Mouse (Mus musculus) yolk sac, embryonic 10.5 days (tissue): Measurements from ENCODE around the gene Inhbc.

Experiments used
- DNase-seq: peaks from one replicate; pipeline ENCODE4 v3.0.0-alpha.2; 2017; ENCODE audit warnings: low spot score

Gene Inhbc

DNA sequence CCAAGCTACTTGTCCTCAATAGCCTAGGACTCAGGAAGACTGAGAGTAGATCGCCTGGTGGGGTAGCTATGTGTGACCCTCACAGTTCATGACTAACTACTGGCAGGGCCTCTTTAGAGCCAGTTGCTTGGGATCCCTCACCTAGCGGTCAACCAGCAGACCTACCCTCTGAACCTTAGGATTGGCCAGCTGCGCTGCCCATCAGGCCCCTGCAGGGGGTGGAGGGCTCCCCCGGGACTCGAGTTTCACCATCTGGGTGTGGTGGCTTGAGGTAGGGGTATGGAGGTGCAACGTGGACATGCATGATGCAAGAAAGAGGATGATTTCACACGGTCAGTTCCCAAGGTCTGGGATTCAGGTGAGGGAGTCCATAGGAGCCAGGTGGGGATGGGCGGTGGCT is 18.5 kb downstream of the Inhbc start:
- DNase-seq = no peak

- no peak for DNase-seq
These were observed 19.0 kb downstream of the Inhbc start for GRCm38 (mm10) chr10:127351285-127351595.

- peak; percentile 79 for DNase-seq
These were observed 19.5 kb downstream of the Inhbc start for GRCm38 (mm10) chr10:127350594-127351284.

- DNase-seq = no peak
These were observed 20.4 kb downstream of the Inhbc start for GRCm38 (mm10) chr10:127349810-127350209.

DNA sequence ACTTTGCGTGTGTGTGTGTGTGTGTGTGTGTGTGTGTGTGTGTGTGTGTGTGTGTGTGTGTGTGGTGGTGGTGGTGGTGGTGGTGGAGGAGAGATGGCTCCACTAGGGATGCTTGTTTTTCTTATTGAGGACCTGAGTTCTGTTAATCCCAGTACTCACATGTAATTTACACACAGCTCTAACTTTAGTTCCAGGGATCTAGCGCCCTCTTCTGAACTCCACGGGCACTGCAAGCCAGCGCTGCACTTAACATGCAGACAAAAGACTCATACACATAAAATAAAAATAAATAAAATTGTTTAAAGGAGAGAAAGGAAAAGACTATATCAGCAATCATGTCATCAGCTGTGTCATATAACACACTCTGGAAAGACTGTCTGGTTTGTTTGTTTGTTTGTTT is 21.3 kb downstream of the Inhbc start:
- DNase-seq = no peak

DNA sequence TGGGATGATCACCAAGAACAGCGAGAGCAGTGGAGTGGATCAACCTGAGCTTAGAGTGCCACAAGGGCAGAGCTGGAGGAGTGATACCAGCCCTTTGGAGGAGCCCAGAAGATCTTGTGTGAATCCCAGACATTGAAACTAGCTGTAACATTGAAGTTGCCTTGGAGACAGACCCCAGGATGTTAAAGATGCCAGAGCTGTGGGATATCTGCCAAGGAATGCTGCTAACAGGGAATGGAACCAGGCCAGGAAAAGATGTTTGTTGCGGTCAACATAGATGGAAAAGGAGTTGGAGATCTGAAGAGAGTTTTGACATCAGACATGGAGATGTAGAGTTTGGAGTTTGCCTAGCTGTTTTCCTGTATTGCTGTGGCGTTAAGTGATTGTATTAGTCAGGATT is 24.1 kb downstream of the Inhbc start:
- DNase-seq = no peak

GRCm38 (mm10) chr10:127343029-127343428 is 27.2 kb downstream of the Inhbc start:
- no peak for DNase-seq

- peak; percentile 76 for DNase-seq
These were observed 28.2 kb downstream of the Inhbc start, which contains the start of gene Gli1 for GRCm38 (mm10) chr10:127341891-127342639. Gli1 (minus strand) TSS chr10:127341974.

DNA sequence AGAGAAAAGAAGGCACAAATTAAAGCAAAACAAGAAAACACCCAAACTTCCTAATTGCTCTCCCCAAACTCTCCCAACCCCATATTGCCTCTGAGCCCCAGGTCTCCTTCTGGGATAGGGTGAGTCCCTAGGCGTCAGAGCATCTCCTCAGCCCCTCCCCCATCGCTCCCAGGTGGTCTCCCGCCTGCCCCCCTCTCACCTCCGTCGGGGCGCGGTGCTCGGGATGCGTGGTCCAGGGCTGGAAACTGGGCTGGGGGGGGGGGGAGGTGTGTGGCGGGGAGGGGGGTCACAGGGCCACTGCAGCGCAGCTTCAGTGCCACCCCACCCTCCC is 28.9 kb downstream of the Inhbc start:
- no peak for DNase-seq

DNA sequence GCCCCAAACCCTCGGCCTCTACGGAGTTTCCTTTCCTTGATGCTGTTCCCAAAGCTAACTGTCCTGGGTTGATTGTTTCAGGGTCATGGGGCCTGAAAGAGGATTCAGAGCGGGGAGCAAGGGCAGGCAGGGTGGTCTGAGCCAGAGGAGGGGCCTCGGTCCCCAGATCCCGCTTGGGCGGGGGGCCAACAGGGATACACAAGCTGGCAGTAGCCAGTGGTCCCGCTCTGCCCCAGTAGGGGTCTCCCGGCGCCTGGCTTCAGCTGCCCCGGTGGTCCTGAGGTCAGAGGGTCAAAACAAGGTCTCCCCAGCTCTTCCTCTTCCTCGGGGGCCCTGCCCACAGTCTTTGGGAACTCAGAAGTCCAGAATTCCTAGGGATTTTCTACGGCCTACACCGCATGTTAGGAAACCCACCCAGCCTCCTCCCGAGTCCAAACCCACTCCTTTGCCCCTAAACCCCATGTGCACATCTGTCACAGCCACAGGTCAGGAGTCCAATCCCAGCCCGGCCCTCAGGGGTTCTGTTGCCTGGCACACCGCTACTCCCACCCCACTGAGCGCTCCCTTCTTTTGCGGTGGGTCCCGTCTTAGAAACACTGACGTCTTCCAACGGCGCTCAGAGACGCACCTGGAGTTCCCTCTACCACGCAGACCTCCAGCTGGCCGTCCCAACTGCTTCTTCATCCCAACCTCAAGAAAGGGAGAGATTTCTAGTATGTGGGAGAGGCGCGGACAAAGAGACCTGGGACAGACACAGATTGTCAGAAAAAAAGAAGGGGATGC is 29.5 kb downstream of the Inhbc start:
- DNase-seq = peak; percentile 50

DNA sequence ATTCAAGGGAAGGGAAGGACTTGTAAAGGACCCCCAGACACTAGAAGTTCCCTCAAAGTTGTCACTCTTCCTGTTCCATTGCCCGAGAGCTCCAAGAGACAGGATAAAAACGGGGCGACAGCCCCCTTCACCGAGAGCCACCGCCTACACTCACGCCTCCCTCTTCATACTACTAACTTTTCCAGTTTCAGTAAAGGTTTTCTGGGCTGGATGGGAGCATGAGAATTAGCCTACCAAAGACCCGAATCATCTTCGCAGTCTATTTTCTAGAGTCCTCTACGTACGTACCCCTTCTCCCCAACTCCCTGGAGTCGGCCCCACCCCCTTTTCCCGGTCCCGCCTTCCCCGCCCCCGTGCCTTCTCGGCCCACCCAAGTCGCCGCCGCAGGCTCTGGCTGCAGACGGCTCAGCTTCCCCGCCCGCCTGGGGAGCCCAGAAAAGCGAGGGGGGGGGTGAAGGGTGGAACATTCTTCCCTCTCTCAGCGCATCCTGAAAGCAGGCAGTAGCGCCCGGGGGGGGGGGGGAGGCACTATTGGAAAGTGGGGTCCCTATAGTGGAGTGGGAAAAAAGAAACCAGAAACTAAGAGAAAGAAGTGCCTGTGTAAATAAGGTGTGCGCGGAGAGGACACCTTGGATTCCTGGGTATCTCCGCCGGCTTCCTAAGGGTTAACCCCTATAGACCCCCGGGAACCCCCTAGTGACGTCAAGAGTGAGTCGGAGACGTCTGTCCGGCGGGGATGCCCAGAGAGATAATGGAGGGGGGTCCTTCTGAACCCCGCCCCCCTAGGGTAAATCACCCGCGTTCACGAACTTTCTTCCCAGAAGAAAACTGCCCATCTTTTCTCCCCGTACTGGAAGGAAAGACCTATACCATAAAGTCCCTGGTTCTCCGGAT is 30.3 kb downstream of the Inhbc start:
- peak; percentile 80 for DNase-seq

DNA sequence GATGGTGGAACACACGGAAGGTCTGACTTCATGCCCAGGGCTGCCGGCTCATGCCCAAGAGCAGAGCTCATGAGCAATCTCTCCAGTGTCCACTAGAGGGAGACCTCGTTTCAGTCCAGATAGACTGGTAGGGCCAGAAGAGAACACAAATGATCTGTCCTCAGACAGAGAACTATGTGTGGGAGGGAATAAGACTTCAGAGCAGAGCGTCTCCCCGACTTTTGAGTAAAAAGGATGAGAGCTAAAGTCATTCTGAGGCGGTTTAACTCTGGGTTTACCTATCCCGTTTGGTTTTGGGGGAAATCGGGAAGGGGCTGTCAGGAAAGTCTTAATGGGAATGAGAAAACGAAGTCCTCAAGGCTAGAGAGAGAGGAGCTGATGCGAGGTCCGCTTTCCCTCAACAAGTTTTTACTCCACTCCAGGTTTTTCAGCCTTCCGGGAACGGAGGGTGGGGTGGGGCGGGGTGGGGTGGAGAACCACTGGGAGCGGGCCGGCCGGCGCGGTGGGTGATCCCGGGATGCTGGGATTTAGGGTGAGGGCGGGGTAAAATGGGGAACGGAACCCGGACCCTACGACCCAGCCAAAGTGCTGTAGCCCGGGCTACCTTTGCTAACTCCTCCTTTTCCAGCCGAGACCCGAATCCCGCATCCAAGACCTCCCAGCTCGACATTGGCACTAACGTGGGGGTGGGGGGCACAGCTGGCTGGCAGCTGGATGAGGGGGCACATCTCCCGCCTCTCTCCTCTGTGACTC is 31.1 kb downstream of the Inhbc start:
- peak; percentile 87 for DNase-seq

DNA sequence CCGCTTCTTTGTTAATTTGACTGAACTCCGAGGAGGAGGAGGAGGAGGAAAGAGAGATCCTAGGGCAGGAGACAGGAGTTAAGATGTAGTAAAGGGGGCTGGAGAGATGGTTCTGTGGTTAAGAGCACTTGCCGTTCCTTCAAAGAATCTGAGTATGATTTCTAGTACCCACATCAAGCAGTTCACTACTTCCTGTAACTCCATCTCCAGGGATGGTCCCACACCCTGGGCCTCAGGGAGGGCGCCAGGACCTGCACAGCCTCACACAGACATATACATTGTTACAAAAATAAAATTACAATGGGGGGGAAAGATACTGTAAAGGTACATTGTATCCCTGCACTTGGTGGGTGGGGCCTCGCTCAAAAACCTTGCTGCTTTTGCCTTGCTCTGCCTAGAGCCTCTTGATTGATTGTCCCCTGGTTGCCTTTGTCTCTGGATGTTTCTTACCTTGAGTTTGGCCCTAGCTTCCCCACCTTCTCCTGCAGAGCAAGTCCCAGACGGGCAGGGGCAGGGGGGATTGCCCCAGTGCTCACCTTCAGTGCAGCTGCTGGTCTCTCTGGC is 32.6 kb downstream of the Inhbc start:
- DNase-seq = no peak

- DNase-seq = no peak
These were observed 33.3 kb downstream of the Inhbc start for GRCm38 (mm10) chr10:127336952-127337351.

- DNase-seq = no peak
These were observed 35.0 kb downstream of the Inhbc start for GRCm38 (mm10) chr10:127335271-127335670.

DNA sequence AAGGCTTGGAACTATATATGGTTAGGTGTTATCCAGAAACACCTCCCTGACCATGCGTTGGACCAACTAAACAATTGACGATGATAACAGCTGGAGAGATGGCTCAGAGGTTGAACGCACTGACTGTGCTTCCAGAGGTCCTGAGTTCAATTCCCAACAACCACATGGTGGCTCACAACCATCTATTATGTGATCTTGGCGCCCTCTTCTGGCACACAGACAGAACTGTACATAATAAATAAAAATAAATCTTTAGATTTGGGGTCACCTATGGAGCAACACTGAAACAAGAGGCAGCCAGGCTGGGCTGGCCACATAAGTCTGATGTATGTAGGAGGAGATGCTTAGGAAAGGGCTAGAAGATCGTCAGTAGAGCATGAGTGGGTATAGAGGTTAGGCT is 37.1 kb downstream of the Inhbc start:
- no peak for DNase-seq

- DNase-seq = no peak
These were observed 37.9 kb downstream of the Inhbc start for GRCm38 (mm10) chr10:127332211-127332874.

GRCm38 (mm10) chr10:127330212-127330611 is 40.0 kb downstream of the Inhbc start:
- DNase-seq = no peak

- DNase-seq = no peak
These were observed 42.6 kb downstream of the Inhbc start for GRCm38 (mm10) chr10:127327461-127328145.

- DNase-seq = no peak
These were observed 43.4 kb downstream of the Inhbc start for GRCm38 (mm10) chr10:127326828-127327227.
